Mouse (Mus musculus) adrenal gland, postnatal 36 days (tissue): ENCODE results near the gene Olfr283. TPM values are rescaled to one million over a fixed set of nuclear protein-coding genes. Genes with fewer than 3 reads are reported as not detected.

Source experiments
- total RNA-seq, 2 experiments: library from RNA; stranded (reverse); gene quantifications; 2 replicates each; pipeline ENCODE4 v1.2.3; 2021

Gene Olfr283
- total RNA-seq, 2 experiments from 2014 or later: not detected

Other genes with a start within 250 kb of the Olfr283 start
- gene Asb8, start 215.3 kb downstream of the Olfr283 start, total RNA-seq: 10 to 100 TPM; 37.3 to 43.0 TPM
- gene Ccdc184, start 213.8 kb downstream of the Olfr283 start, total RNA-seq: under 1 TPM; 0.50 to 0.92 TPM
- not detected for gene Olfr288, start 185.4 kb downstream of the Olfr283 start, total RNA-seq
- not detected for gene Gm44579, start 160.0 kb downstream of the Olfr283 start, total RNA-seq
- gene Olfr287, start 159.9 kb downstream of the Olfr283 start, total RNA-seq: not detected
- gene Olfr286, start 146.5 kb downstream of the Olfr283 start, total RNA-seq: not detected
- gene H1fnt, start 123.7 kb downstream of the Olfr283 start, total RNA-seq: not detected
- 1 to 10 TPM; 3.7 to 4.1 TPM for gene Zfp641, start 84.8 kb downstream of the Olfr283 start, total RNA-seq
- gene Olfr285, start 63.6 kb downstream of the Olfr283 start, total RNA-seq: not detected
- not detected for gene Olfr284, start 40.0 kb downstream of the Olfr283 start, total RNA-seq
- gene Olfr282, start 50.3 kb upstream of the Olfr283 start, total RNA-seq: not detected
- not detected for gene Olfr281, start 71.6 kb upstream of the Olfr283 start, total RNA-seq
- gene OR5BS1P, start 89.0 kb upstream of the Olfr283 start, total RNA-seq: not detected
- gene Lalba, start 101.8 kb upstream of the Olfr283 start, total RNA-seq: not detected
- not detected for gene Olfr279, start 111.5 kb upstream of the Olfr283 start, total RNA-seq
- 10 to 100 TPM; 88.0 to 91.3 TPM for gene Kansl2, start 153.3 kb upstream of the Olfr283 start, total RNA-seq
- gene Ccnt1, start 190.0 kb upstream of the Olfr283 start, total RNA-seq: 10 to 100 TPM; 55.6 to 67.1 TPM
- gene 4930415O20Rik, start 190.1 kb upstream of the Olfr283 start, total RNA-seq: 1 to 10 TPM in 1 of 2 experiments, under 1 TPM in 1; 0.83 to 1.1 TPM
- 10 to 100 TPM; 43.8 to 62.6 TPM for gene Adcy6, start 229.1 kb upstream of the Olfr283 start, total RNA-seq
- gene Cacnb3, start 249.9 kb upstream of the Olfr283 start, total RNA-seq: 10 to 100 TPM; 10.2 to 13.3 TPM